Mouse (Mus musculus) heart, adult 2 months (tissue): ENCODE data around the gene Srek1. TPM values are rescaled to one million over a fixed set of nuclear protein-coding genes. Genes with fewer than 3 reads are reported as not detected.

Experiments used
- DNase-seq, 2 experiments: peaks; one replicate each; pipeline ENCODE4 v3.0.0; 2021
- H3K27ac ChIP-seq: fragments of 200-600 bp; 2 replicates; pipeline ENCODE4 v1.8.1; 2022
- H3K27me3 ChIP-seq: fragments of 200-500 bp; 2 replicates; pipeline ENCODE4 v1.6.1; 2012; ENCODE audit warnings: mild to moderate bottlenecking, low read length, inconsistent platforms, mixed read lengths; ENCODE audit not compliant: control insufficient read depth, insufficient read depth
- H3K36me3 ChIP-seq: fragments of 200-500 bp; 2 replicates; pipeline ENCODE4 v1.6.1; 2012; ENCODE audit warnings: low read length, inconsistent platforms; ENCODE audit not compliant: control insufficient read depth, insufficient read depth
- H3K4me1 ChIP-seq: fragments of 200-500 bp; 2 replicates; pipeline ENCODE4 v1.6.1; 2011; ENCODE audit warnings: low read length; ENCODE audit not compliant: control insufficient read depth, insufficient read depth
- H3K4me3 ChIP-seq: fragments of 200-600 bp; 2 replicates; pipeline ENCODE4 v1.8.1; 2022
- H3K79me2 ChIP-seq: fragments of 200-500 bp; replicated peaks from 2 replicates; pipeline ENCODE4 v1.6.1; 2012; ENCODE audit warnings: mild to moderate bottlenecking, inconsistent platforms, low read length, moderate library complexity, mixed read lengths; ENCODE audit not compliant: control insufficient read depth, insufficient read depth
- H3K9ac ChIP-seq: fragments of 200-500 bp; 2 replicates; pipeline ENCODE4 v1.6.1; 2012; ENCODE audit warnings: low read depth, mild to moderate bottlenecking, control low read depth, inconsistent platforms, low read length, mixed read lengths
- CTCF ChIP-seq: fragments of 200-600 bp; IDR thresholded peaks from 2 replicates; pipeline ENCODE4 v1.8.1; 2022; ENCODE audit warnings: antibody characterized with exemption, mild to moderate bottlenecking, moderate library complexity
- EP300 ChIP-seq: fragments of 200-500 bp; IDR thresholded peaks from 2 replicates; pipeline ENCODE4 v1.6.1; 2011; ENCODE audit warnings: low read depth, low read length, control low read depth; ENCODE audit not compliant: insufficient read depth
- POLR2A ChIP-seq: fragments of 200-500 bp; IDR thresholded peaks from 2 replicates; pipeline ENCODE4 v1.6.1; 2011; ENCODE audit warnings: mild to moderate bottlenecking, low read depth, low read length, control low read depth; ENCODE audit not compliant: insufficient read depth
- WGBS: fragments of 180-500 bp; shearing (Covaris S2); methylation state at CpG from one replicate; pipeline ENCODE4 v1.1.7; 2018; 5-methylcytosine and 5-hydroxymethylcytosine counted together
- intact Hi-C: fragments of 180-260 bp; cut with DNase I; formaldehyde crosslinking; loops from one replicate; pipeline ENCODE4 v1.15.1; 2025
- long read RNA-seq: library from polyadenylated mRNA; stranded (forward); transcript quantifications from one replicate; pipeline ENCODE4 v2.0.0, GENCODE M21; 2021
- polyA plus RNA-seq: library from polyadenylated mRNA; depleted of rRNA; stranded (reverse); fragments of >200 nt; gene quantifications from 2 replicates; pipeline ENCODE4 v1.2.3, GENCODE M21; 2012; rRNA removed
- total RNA-seq, 2 experiments: library from RNA; stranded (reverse); gene quantifications; 2 replicates each; pipeline ENCODE4 v1.2.3; 2021

Gene Srek1
- total RNA-seq (10 to 100 TPM; 17.5 TPM), polyA plus RNA-seq (20.0 and 24.4 TPM in 2 replicates)
- long read RNA-seq, transcript Srek1-201 (12 exons, 3,934 nt): major isoform, 10 of 15 reads
- long read RNA-seq, partial matches to known transcripts: 1 of 15 reads
- long read RNA-seq, other reads (novel, unspliced or antisense): 4 of 15 reads

DNA sequence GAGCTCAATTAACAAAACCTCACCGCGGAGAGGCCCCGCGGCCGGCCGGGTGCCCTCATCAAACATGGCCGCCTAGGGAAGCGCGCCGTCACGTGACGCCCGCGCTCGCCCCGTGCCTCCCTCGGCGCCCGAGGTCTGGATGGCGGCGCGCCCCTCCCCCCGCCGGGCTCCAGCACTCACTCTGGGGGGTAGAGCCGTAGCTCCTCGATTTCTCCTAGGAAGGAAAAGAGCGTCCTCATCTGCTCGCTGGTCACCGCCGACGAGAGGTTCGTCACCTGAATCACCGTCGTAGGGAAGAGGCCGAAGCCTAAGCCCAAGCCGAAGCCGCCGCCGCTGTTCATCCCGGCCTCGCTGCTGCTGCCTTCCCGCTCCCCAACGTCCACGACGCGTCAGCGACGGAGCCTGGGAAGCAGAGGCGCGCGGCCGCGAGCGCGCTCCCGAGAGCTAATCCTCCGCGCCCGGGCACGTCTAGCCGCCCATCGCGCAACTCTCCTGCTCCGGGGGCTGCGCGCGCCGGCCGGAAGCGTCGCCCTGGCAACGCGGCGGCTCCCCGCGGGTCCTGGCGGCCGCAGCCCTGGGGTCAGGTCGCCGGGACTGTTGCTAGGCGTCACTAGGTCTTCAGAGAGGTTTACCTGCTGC lies at the start of gene Srek1:
Srek1 (minus strand) TSS at position 490 of the 639 bp plus-strand sequence.
- Histone ChIP-seq H3K4me3 (peak within 1 kb of the TSS; percentile 89), H3K79me2 (peaks cover 1% of the 10 kb centered on the region; the same call in 1 of the 2 replicates), H3K27ac (peak within 1 kb of the TSS; percentile 97), H3K4me1 (peaks cover 4% of the 10 kb centered on the region), H3K36me3 (peaks cover 13% of the 10 kb centered on the region), H3K9ac (peak within 1 kb of the TSS; percentile 94), H3K27me3 (no peaks in the 10 kb centered on the region)
- TF ChIP-seq CTCF (peak; percentile 11; the same call in 1 of the 2 replicates), POLR2A (peak; percentile 68), EP300 (peak; percentile 7; the same call in 1 of the 2 replicates)
- WGBS: under 1% methylated on average over 81 of the region's 81 CpGs
- peak; percentile 95 for DNase-seq
- intact Hi-C loops: loop anchor here (2.0 kb wide), 1 partner anchor 145 kb away; no protein-coding TSS in a partner anchor

DNA sequence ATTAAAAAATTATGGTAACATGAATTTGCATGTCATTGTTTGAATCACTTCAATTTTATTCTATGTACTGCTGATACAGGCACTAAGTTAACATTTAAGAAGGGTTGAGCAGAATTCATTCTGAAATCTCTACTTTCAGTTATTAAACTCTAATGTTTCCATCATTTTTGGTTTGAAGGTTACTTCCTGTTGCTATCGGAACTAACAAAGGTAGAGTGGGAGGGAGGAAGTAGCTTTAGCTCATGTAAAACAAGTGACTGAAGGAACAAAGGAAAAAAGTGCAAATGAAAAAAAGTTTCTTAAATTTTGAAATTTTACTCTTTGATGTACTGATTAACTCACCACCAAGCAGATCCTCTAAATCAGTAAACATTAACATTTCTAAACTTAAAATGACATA lies 47.9 kb upstream of the Srek1 start:
- TF ChIP-seq EP300 (no peak), CTCF (no peak), POLR2A (no peak)
- no peaks in the 10 kb centered on the region for H3K27me3 ChIP-seq
- WGBS: 53% methylated on average over 1 of the region's 1 CpGs
- DNase-seq: no peak
- H3K79me2 ChIP-seq: no peaks in the 10 kb centered on the region
- no peak overlapping the region for H3K27ac ChIP-seq
- intact Hi-C loops: no loop called here
- H3K9ac ChIP-seq: no peak overlapping the region
- no peaks in the 10 kb centered on the region for H3K4me1 ChIP-seq
- no peaks in the 10 kb centered on the region; the same call in 1 of the 2 replicates for H3K36me3 ChIP-seq
- H3K4me3 ChIP-seq: no peak overlapping the region

DNA sequence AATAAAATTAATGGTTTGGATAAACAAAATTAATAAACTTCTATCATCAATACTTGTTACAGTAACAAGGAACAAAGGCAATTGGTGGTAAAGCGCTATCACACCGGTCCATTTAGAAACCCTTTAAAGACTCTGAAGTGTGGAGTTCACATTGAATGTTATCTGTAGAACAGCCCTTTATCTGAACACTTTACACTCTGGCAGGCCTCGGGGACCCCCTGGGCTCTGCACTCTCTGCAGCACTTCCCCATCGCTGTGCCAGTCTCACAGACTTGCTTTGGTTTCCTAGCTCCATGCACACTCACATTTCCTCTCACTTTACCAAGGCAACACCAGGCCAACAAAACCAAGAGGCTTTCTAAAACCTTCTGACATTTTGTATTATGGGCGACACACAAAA lies 45.0 kb upstream of the Srek1 start:
- H3K4me3 ChIP-seq: no peak overlapping the region
- DNase-seq: no peak
- intact Hi-C loops: no loop called here
- no peaks in the 10 kb centered on the region for H3K27me3 ChIP-seq
- H3K4me1 ChIP-seq: no peaks in the 10 kb centered on the region
- WGBS: 64% methylated on average over 5 of the region's 5 CpGs
- H3K36me3 ChIP-seq: no peaks in the 10 kb centered on the region; the same call in 1 of the 2 replicates
- TF ChIP-seq EP300: no peak
- TF ChIP-seq CTCF: no peak
- TF ChIP-seq POLR2A: no peak
- H3K27ac ChIP-seq: no peak overlapping the region
- H3K79me2 ChIP-seq: no peaks in the 10 kb centered on the region
- no peak overlapping the region for H3K9ac ChIP-seq

DNA sequence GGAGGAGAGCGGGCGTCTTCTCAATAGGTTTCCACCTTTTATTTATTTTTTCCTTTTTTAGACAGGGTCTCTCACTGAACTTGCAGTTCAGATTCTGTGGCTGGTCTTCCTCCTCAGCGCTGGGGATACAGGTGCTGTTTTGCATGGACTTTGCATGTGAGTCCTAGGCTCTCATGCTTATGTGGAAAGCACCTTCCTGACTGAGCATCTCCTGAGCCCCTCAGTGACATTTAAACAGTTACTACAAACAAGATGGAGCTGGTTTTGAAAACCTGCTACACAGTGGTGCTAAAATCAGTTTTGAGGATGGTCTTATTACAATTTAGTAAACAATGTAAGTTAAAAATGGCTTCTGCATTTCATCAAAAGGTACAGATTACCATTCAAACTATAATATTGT lies 43.5 kb upstream of the Srek1 start:
- Histone ChIP-seq H3K27me3 (no peaks in the 10 kb centered on the region), H3K4me1 (no peaks in the 10 kb centered on the region), H3K4me3 (no peak overlapping the region), H3K79me2 (no peaks in the 10 kb centered on the region), H3K9ac (no peak overlapping the region), H3K36me3 (no peaks in the 10 kb centered on the region; the same call in 1 of the 2 replicates), H3K27ac (no peak overlapping the region)
- TF ChIP-seq POLR2A (no peak), EP300 (no peak), CTCF (no peak)
- DNase-seq: no peak
- intact Hi-C loops: no loop called here
- WGBS: 90% methylated on average over 3 of the region's 3 CpGs

DNA sequence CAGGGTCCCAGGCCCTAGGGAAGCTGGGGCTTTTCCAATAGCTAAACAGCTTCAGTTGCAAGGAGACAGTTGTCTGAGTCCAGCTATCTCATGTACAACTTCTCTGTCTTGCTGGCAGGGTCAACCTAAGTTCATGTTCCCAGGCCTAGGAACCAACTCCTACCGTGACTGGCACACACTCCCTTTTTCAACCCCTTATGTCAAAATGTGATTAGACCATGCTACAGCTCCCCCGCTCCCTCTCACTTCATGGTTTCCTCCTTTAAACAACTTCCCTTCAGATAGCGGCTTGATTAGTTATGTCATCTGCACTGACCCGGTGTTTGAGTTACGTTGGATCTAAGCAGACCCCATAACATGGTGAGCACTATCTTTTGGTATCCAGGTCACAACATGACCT lies 33.1 kb upstream of the Srek1 start:
- Histone ChIP-seq H3K79me2 (no peaks in the 10 kb centered on the region), H3K36me3 (no peaks in the 10 kb centered on the region), H3K9ac (no peak overlapping the region), H3K4me3 (no peak overlapping the region), H3K27me3 (no peaks in the 10 kb centered on the region), H3K4me1 (no peaks in the 10 kb centered on the region; the same call in 1 of the 2 replicates), H3K27ac (no peak overlapping the region)
- intact Hi-C loops: no loop called here
- TF ChIP-seq CTCF (no peak), EP300 (no peak), POLR2A (no peak)
- no peak for DNase-seq
- 47% methylated on average over 5 of the region's 5 CpGs for WGBS
